Mouse (Mus musculus) cortical plate, adult 2 months (tissue): ENCODE results near the gene Ypel2.

Experiments
- CTCF ChIP-seq: fragments of 200-500 bp; IDR thresholded peaks from 2 replicates; pipeline ENCODE4 v1.5.1; 2011; ENCODE audit warnings: mild to moderate bottlenecking, control low read depth, low read length; ENCODE audit not compliant: insufficient read depth; ENCODE audit errors: extremely low read depth
- POLR2A ChIP-seq: fragments of 200-500 bp; IDR thresholded peaks from 2 replicates; pipeline ENCODE4 v1.6.1; 2011; ENCODE audit warnings: mild to moderate bottlenecking, low read length, control low read depth; ENCODE audit not compliant: insufficient read depth; ENCODE audit errors: extremely low read depth

DNA sequence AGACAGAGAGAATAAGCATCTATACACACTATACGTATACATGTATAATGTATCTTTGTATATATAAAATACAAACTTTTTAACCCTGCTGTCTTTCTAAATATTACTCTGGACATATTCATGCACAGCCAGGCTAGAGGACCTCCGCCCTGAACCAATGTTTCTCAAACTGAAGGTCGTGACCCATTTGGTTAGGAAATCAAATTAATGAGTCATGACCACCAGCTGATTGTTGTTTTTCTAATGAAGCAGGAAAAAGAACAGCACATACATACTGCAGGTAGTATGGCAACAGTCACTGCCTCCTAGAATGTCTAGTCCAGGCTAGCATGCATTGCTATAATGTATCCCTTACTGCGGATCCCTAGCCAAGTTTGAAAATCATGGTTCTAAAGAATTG is 2.3 kb downstream of the Ypel2 start:
- TF ChIP-seq CTCF (no peak), POLR2A (no peak)
